ENCODE assay signal across 25 mouse cellular contexts in the genomic region with DNA sequence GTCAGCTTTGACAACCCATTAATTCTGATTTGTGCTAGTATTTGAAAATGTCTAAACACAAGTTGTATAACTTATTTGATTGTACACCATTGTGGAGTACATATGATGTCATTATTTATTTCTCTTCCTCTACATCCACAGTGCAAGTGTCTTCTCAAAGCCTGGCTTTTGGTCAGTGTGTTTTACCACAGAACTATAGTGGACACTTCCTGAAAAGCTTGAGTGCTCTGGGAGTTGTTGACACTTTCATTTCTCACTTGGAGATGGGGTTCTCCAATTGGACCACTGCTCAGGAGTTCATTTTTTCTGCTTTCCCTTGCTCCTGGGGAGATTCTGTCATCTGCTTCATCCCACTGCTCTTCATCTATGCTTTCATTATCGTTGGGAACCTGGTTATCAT. TPM values are rescaled to one million over a fixed set of nuclear protein-coding genes. Genes with fewer than 3 reads are reported as not detected.
"Had no signal": no experiment of that assay in that cellular context is flagged by ENCODE, and none has a peak within 500 bp of the region (broad histone marks: within the 10 kb centered on the region; RNA-seq: fewer than 3 reads in every experiment).

No protein-coding gene starts in this region.

- DNase-seq: lung, adult 18-20 months; lung, embryonic 14.5 days; lung, postnatal 10 days; lung, postnatal 4 days; midbrain, embryonic 14.5 days; retina, postnatal 1 day; right cerebral cortex, adult 18-20 months; right cerebral cortex, postnatal 25 days; right cerebral cortex, postnatal 4 days; spleen, adult 18-20 months; thymus, adult 18-20 months; thymus, postnatal 14 days; thymus, postnatal 36 days had no signal

- H3K4me1 ChIP-seq: midbrain, embryonic 12.5 days; neural tube, embryonic 13.5 days; neural tube, embryonic 15.5 days had no signal

- H3K9ac ChIP-seq: lung, embryonic 14.5 days; midbrain, embryonic 12.5 days; neural tube, embryonic 13.5 days; neural tube, embryonic 15.5 days had no signal

- H3K4me3 ChIP-seq: midbrain, embryonic 12.5 days; myocyte; neural tube, embryonic 13.5 days; neural tube, embryonic 15.5 days had no signal

- H3K9me3 ChIP-seq: midbrain, embryonic 12.5 days; neural tube, embryonic 13.5 days; neural tube, embryonic 15.5 days had no signal

- H3K27ac ChIP-seq: midbrain, embryonic 12.5 days; neural tube, embryonic 13.5 days; neural tube, embryonic 15.5 days had no signal

- H3K36me3 ChIP-seq: midbrain, embryonic 12.5 days; neural tube, embryonic 13.5 days; neural tube, embryonic 15.5 days had no signal

- H3K4me2 ChIP-seq: lung, embryonic 14.5 days; midbrain, embryonic 12.5 days; neural tube, embryonic 13.5 days; neural tube, embryonic 15.5 days had no signal

- H3K27me3 ChIP-seq: midbrain, embryonic 12.5 days; neural tube, embryonic 13.5 days; neural tube, embryonic 15.5 days had no signal

- ATAC-seq: midbrain, embryonic 16.5 days had no signal

RNA-seq across cellular contexts. Expression of gene Olfr420, which starts 3.1 kb away (rescaled TPM):
- polyA plus RNA-seq: lung, embryonic 14.5 days; lung, embryonic 16.5 days; midbrain, embryonic 12.5 days; midbrain, embryonic 14.5 days; midbrain, embryonic 16.5 days; myocyte; neural tube, embryonic 11.5 days; neural tube, embryonic 13.5 days; neural tube, embryonic 15.5 days; small intestine, adult 2 months; stomach, embryonic 14.5 days; stomach, embryonic 16.5 days; thymus, postnatal 0 days had no signal

RNA-seq across cellular contexts. Expression of gene Spta1, which starts 14.1 kb away (rescaled TPM):
- polyA plus RNA-seq: small intestine, adult 2 months had no signal

RNA-seq across cellular contexts. Expression of gene Olfr424, which starts 27.2 kb away (rescaled TPM):
- polyA plus RNA-seq: liver, embryonic 16.5 days; lung, embryonic 14.5 days; lung, embryonic 16.5 days; midbrain, embryonic 12.5 days; midbrain, embryonic 14.5 days; midbrain, embryonic 16.5 days; myocyte; neural tube, embryonic 11.5 days; neural tube, embryonic 13.5 days; neural tube, embryonic 15.5 days; small intestine, adult 2 months; stomach, embryonic 14.5 days; stomach, embryonic 16.5 days; thymus, postnatal 0 days had no signal

RNA-seq across cellular contexts. Expression of gene Olfr231, which starts 37.5 kb away (rescaled TPM):
- polyA plus RNA-seq: liver, embryonic 16.5 days; lung, embryonic 14.5 days; lung, embryonic 16.5 days; midbrain, embryonic 12.5 days; midbrain, embryonic 14.5 days; midbrain, embryonic 16.5 days; myocyte; neural tube, embryonic 11.5 days; neural tube, embryonic 13.5 days; neural tube, embryonic 15.5 days; small intestine, adult 2 months; stomach, embryonic 14.5 days; stomach, embryonic 16.5 days; thymus, postnatal 0 days had no signal
